ENCODE assay signal across 23 mouse cellular contexts in the genomic region with DNA sequence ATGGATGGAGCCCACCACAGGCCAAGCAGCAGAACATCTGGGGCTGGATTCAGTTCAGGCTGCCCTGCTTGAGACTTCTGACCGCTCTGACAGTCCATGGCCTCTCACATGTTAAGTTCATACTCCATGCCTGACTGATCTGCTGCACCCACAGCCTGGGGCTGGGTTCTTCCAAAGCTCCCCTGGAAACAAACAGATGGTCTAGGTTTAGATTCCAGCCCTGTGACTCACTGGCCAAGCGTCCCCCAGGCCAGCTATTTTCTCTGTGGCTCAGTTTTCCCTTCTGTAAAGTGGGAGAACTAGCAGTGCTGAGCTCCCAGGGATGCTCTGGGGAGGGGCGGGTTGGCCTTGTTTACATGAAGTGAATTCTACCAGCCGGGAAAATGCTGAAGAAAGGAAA. TPM values are rescaled to one million over a fixed set of nuclear protein-coding genes. Genes with fewer than 3 reads are reported as not detected.
DNase-seq lines count a peak whose midpoint lies in the region; TF ChIP-seq lines count a peak whose summit lies in the region.
"Had no signal": no experiment of that assay in that cellular context is flagged by ENCODE, and none has a peak within 500 bp of the region (broad histone marks: within the 10 kb centered on the region; RNA-seq: fewer than 3 reads in every experiment).

No protein-coding gene starts in this region.

- WGBS in macrophage (ENCODE audit: missing documents), result 88% methylated on average over 4 of the region's 4 CpGs
- 85% methylated on average over 4 of the region's 4 CpGs for WGBS in heart, adult 2 months

- H3K27ac ChIP-seq in macrophage, result peak overlapping the region; percentile 97
- no peak overlapping the region for H3K27ac ChIP-seq in heart, adult 2 months
- H3K27ac ChIP-seq: embryonic facial prominence, embryonic 12.5 days; forebrain, embryonic 13.5 days had no signal

- 0 out of 2 replicates have a peak overlapping the region, but pooled peaks have one; percentile 20 for H3K4me3 ChIP-seq in E14TG2a.4 (replicated peaks; ENCODE audit: low read length)
- no peak overlapping the region for H3K4me3 ChIP-seq in macrophage (ENCODE audit: inconsistent target)
- no peak overlapping the region for H3K4me3 ChIP-seq in heart, adult 2 months
- H3K4me3 ChIP-seq: embryonic facial prominence, embryonic 10.5 days; embryonic facial prominence, embryonic 12.5 days; forebrain, embryonic 13.5 days; forebrain, embryonic 15.5 days had no signal

- intact Hi-C loops in heart, adult 2 months (cut with DNase I), result loop anchor here (5.0 kb wide), 3 partner anchors 85 to 155 kb away; no protein-coding TSS in a partner anchor
- intact Hi-C loops in left cerebral cortex, postnatal 4 days (cut with DNase I), result no loop called here

- TF ChIP-seq POLR2A in heart, adult 2 months (IDR thresholded peaks at IDR 0.05; ENCODE audit: insufficient read depth, low read depth, low read length), result no peak

- no peak for TF ChIP-seq EP300 in heart, adult 2 months (IDR thresholded peaks at IDR 0.05; ENCODE audit: insufficient read depth, low read depth, low read length)

- H3K79me2 ChIP-seq in macrophage (ENCODE audit: inconsistent target), result peaks cover 27% of the 10 kb centered on the region
- no peaks in the 10 kb centered on the region; the same call in 1 of the 2 replicates for H3K79me2 ChIP-seq in heart, adult 2 months (replicated peaks; ENCODE audit: control insufficient read depth, insufficient read depth, low read length)

- H3K9me3 ChIP-seq in E14TG2a.4 (ENCODE audit: low read length), result no peaks in the 10 kb centered on the region
- H3K9me3 ChIP-seq: embryonic facial prominence, embryonic 10.5 days; embryonic facial prominence, embryonic 12.5 days; forebrain, embryonic 13.5 days; forebrain, embryonic 15.5 days; G1E had no signal

- no peaks in the 10 kb centered on the region for H3K27me3 ChIP-seq in E14TG2a.4 (ENCODE audit: insufficient read depth, low read length)
- H3K27me3 ChIP-seq in heart, adult 2 months (ENCODE audit: control insufficient read depth, insufficient read depth, low read length), result no peaks in the 10 kb centered on the region
- H3K27me3 ChIP-seq: CH12.LX; embryonic facial prominence, embryonic 12.5 days; forebrain, embryonic 13.5 days; forebrain, embryonic 15.5 days had no signal

- no peak for TF ChIP-seq CTCF in E14TG2a.4 (conservative IDR thresholded peaks at IDR 0.05; ENCODE audit: low read length)
- TF ChIP-seq CTCF in heart, adult 2 months (IDR thresholded peaks at IDR 0.05), result no peak

- peaks cover 14% of the 10 kb centered on the region for H3K36me3 ChIP-seq in E14TG2a.4 (ENCODE audit: insufficient read depth, low read length)
- 0 out of 2 replicates have a peak, but pooled peaks cover 5% of the 10 kb centered on the region for H3K36me3 ChIP-seq in macrophage (ENCODE audit: inconsistent target)
- H3K36me3 ChIP-seq in heart, adult 2 months (ENCODE audit: control insufficient read depth, insufficient read depth, low read length), result no peaks in the 10 kb centered on the region
- H3K36me3 ChIP-seq: embryonic facial prominence, embryonic 10.5 days; embryonic facial prominence, embryonic 12.5 days; forebrain, embryonic 15.5 days; G1E had no signal

- no peak overlapping the region for H3K9ac ChIP-seq in heart, adult 2 months (ENCODE audit: low read depth, low read length)
- H3K9ac ChIP-seq: embryonic facial prominence, embryonic 12.5 days; forebrain, embryonic 13.5 days; forebrain, embryonic 15.5 days; forebrain, postnatal 0 days had no signal

- DNase-seq in 3T3-L1 (ENCODE audit: low read depth, low spot score) (peak; percentile 82), NIH3T3 (ENCODE audit: low read depth) (peak; percentile 59)
- no peak for DNase-seq in heart, adult 2 months
- no peak for DNase-seq in left cerebral cortex, postnatal 4 days
- DNase-seq in lung, postnatal 36 days, result no peak
- DNase-seq: adrenal gland, adult 2 months; adrenal gland, postnatal 10 days; adrenal gland, postnatal 25 days; B cell, adult 2 months; cerebellum, adult 11-12 months; cerebellum, adult 2 months; cerebellum, adult 9-10 months; cerebellum, postnatal 10 days; cerebellum, postnatal 25 days; forebrain, postnatal 0 days had no signal

- H3K4me1 ChIP-seq in E14TG2a.4 (replicated peaks; ENCODE audit: low read depth, low read length), result peaks cover 79% of the 10 kb centered on the region
- peaks cover 9% of the 10 kb centered on the region for H3K4me1 ChIP-seq in heart, adult 2 months (ENCODE audit: control insufficient read depth, insufficient read depth, low read length)

RNA-seq across cellular contexts. Expression of a gene that starts 2.0 kb away (rescaled TPM):
- 1,000 to 10,000 TPM in 22 of 26 experiments, 100 to 1,000 TPM in 4; 867 to 1,969 (median 1,342) TPM for total RNA-seq in macrophage (2018; cell fraction: chromatin; rRNA removed)
- total RNA-seq in macrophage (2018; cell fraction: cytosol; rRNA removed), result 100 to 1,000 TPM; 407 to 728 (median 545) TPM
- 1,000 to 10,000 TPM in 22 of 26 experiments, 100 to 1,000 TPM in 4; 893 to 1,549 (median 1,266) TPM for total RNA-seq in macrophage (2018; cell fraction: nucleus; rRNA removed)
- 290 to 451 TPM (median 423 TPM) in 3 replicates for polyA plus RNA-seq in macrophage (2018)
- total RNA-seq in heart, adult 2 months (2021), result 10 to 100 TPM; 56.4 to 96.9 TPM
- polyA plus RNA-seq in heart, adult 2 months (2012; rRNA removed), result 86.2 and 118 TPM in 2 replicates
- total RNA-seq in left cerebral cortex, postnatal 4 days (2021), result 100 to 1,000 TPM; 214 to 227 TPM

Comparison
In these comparisons a context has a peak if more than half of its experiments do, and no peak if none do; other contexts are left out.
1. DNase-seq: peak in 3T3-L1 (single experiment) and NIH3T3 (single experiment); none in heart, adult 2 months (0 of 2), left cerebral cortex, postnatal 4 days (single experiment) and lung, postnatal 36 days (single experiment).